Mouse (Mus musculus) thymus, postnatal 10 days (tissue): Measurements from ENCODE around the gene Gm13691.
"Not testable (repeated sequence)": the region's sequence is repeated elsewhere in the genome, so short reads cannot be mapped to it uniquely, and the experiment has no call there.

Experiments used
- DNase-seq, 2 experiments: peaks; one replicate each; pipeline ENCODE4 v3.0.0; 2021; ENCODE audit warnings: low spot score in 2 of 2

Gm13691 gene

GRCm38 (mm10) chr2:84032505-84032904, 42.2 kb downstream of the Gm13691 start:
- DNase-seq, result no peak

- DNase-seq, result no peak
These were observed 45.6 kb downstream of the Gm13691 start for GRCm38 (mm10) chr2:84035997-84036396.

- DNase-seq, result no peak
These were observed 47.0 kb downstream of the Gm13691 start for GRCm38 (mm10) chr2:84037304-84037703.

- DNase-seq, result not testable (repeated sequence)
These were observed 47.6 kb downstream of the Gm13691 start for GRCm38 (mm10) chr2:84037943-84038342.

GRCm38 (mm10) chr2:84039277-84039676, 48.9 kb downstream of the Gm13691 start:
- no peak for DNase-seq
